Mouse (Mus musculus) central nervous system, embryonic 14 days (tissue): ENCODE results near the gene Ncbp1. TPM values are rescaled to one million over a fixed set of nuclear protein-coding genes. Genes with fewer than 3 reads are reported as not detected.

ENCODE experiments used
- polyA plus RNA-seq: library from polyadenylated mRNA; depleted of rRNA; stranded (reverse); fragments of >200 nt; gene quantifications from 2 replicates; pipeline ENCODE4 v1.2.3, GENCODE M21; 2012; rRNA removed

Gene Ncbp1
- 93.7 and 108 TPM in 2 replicates for polyA plus RNA-seq

DNA sequence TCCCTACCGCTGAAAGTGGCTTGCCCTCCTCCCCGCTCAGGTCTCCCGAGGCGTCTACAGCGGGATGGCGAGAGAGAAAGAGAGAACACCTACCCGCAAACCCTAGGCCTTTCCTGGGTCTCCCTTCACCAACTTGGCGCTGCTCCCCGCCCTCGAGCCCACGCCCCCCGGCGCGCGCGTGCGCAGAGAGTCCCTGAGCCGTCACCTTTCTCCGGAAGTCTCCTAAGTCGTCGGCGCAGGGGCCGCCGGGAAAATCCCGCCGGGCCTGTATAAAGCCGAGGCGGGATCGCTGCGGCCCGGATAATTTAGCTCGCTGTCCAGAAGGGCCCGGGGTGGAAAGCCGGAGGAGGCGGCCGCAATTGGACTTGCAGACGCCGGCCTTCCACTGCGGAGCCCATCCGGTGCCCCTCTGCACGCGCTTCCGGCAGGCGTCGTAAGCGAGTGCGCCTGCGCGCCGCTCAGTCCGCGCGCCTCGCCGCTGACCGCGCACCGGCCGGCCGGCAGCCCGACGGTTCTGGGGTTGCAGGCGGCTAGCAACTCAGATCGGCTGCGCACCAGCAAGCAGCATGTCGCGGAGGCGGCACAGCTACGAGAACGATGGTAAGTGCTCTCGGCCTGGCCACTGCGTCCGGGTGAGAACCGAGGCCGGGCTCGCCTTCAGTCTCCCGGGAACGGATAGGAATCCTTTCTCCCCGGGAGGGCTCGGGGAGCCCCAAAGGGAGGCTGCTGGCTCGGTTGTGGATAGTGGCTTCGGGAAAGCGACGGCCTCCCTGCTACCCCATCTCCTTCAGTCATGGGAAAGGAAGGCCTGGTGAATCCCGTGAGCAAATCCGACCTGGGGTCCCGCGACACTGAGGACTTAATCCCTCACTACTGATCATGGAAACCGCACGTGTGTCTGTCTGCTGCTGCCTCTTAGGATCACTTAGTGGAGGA lies at the start of gene Ncbp1, which contains the start of gene Tstd2:
Gene Ncbp1, plus strand, starts transcription at position 327 of the 936 bp plus-strand sequence.
Gene Tstd2, minus strand, starts transcription at position 408 of the 936 bp plus-strand sequence.

DNA sequence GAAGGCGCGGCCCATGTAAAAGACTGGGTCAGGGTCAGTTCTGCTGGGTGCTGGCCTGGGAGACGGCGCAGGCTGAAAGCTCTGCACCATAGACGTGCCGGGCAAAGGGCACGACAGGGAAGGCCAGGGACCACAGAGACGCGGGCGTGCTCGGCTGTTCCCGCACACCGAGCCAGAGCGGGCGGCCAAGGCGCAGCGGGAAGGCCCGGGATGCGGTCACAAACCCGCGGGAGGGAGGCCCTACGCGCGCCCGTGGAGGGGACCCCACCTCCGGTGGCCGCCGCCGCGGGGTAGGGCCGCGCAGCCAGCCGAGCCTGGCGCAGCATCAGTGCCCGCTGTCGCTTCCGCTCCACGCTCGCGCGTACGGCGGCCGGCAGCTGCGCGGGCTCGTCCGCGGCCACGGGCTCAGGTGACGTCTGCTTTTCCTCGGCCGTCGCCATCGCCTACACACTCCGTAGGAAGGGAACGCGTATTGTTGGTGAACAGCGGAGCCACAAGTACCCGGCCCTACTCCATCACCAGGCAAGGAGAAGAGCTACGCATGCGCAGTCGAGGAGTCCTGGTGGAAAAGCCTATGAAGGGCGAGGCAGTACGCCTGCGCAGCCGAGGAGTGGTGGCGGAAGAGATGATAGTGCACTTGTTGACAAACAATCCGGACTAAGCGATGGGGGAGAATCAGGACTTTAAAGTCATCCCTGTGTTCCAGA lies 57.5 kb downstream of the Ncbp1 start, which contains the start of gene Xpa:
Gene Xpa, minus strand, starts transcription at position 531 of the 707 bp plus-strand sequence.

Other genes starting within 250 kb of the Ncbp1 start
- 0.28 and 0.31 TPM in 2 replicates for gene Ccdc180, start 248.3 kb upstream of the Ncbp1 start, polyA plus RNA-seq
- gene Tdrd7, start 173.3 kb upstream of the Ncbp1 start, polyA plus RNA-seq: 21.0 and 21.2 TPM in 2 replicates
- 0.54 and 2.8 TPM in 2 replicates for gene Tmod1, start 99.7 kb upstream of the Ncbp1 start, polyA plus RNA-seq
- 26.6 and 28.9 TPM in 2 replicates for gene Tstd2, start 81 bp downstream of the Ncbp1 start, polyA plus RNA-seq
- 38.6 TPM in 2 replicates for gene Xpa, start 57.7 kb downstream of the Ncbp1 start, polyA plus RNA-seq
- 0.66 TPM in 1 of 2 replicates, not detected in the other for gene Foxe1, start 205.0 kb downstream of the Ncbp1 start, polyA plus RNA-seq